Mouse (Mus musculus): ENCODE results near the gene Magel2.

DNA sequence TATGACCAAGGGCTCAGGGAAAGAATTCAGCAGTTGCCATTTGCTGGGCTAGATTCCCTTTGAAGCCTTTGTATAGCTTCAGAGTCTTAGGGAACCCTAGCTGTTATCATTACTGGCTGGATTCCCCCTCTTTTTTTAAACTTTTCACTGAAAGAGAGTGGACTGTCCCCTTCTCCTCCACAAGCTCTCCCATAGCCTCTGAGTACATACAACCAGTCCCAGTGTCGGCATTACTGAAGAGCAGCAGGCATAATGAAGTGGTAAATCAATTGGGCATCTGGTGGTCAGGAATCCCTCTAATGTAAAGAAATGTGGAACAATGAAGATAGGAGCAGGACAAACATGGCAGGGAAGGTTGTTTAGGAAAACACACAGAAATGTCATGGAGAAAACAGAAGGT is 15.4 kb downstream of the Magel2 start:
- no peak for TF ChIP-seq CTCF (conservative IDR thresholded peaks at IDR 0.05; ENCODE audit: low read length)
- TF ChIP-seq NANOG (IDR thresholded peaks at IDR 0.05; ENCODE audit: borderline replicate concordance, low read length), result no peak
